Mouse (Mus musculus) kidney, embryonic 16.5 days (tissue): ENCODE results near the gene Fchsd2. TPM values are rescaled to one million over a fixed set of nuclear protein-coding genes. Genes with fewer than 3 reads are reported as not detected.

Source experiments
- ATAC-seq: fragments of 200-750 bp; cut with Nextera tagmentation; 2 replicates; pipeline ENCODE4 v1.8.0; 2017; ENCODE audit warnings: moderate TSS enrichment; ENCODE audit not compliant: low FRiP score, low TSS enrichment
- H3K27ac ChIP-seq: fragments of 300-500 bp; sonication (generic); 2 replicates; pipeline ENCODE4 v1.5.1; 2014; ENCODE audit warnings: low read length
- H3K27me3 ChIP-seq: fragments of 300-500 bp; sonication (generic); 2 replicates; pipeline ENCODE4 v1.6.1; 2014; ENCODE audit warnings: low read length, control low read depth, mixed read lengths; ENCODE audit not compliant: insufficient read depth
- H3K36me3 ChIP-seq: fragments of 300-500 bp; sonication (generic); 2 replicates; pipeline ENCODE4 v1.6.1; 2014; ENCODE audit warnings: low read length, control low read depth, mixed read lengths; ENCODE audit not compliant: insufficient read depth
- H3K4me1 ChIP-seq: fragments of 300-500 bp; sonication (generic); 2 replicates; pipeline ENCODE4 v1.6.1; 2014; ENCODE audit warnings: low read length, control low read depth, mixed read lengths; ENCODE audit not compliant: insufficient read depth
- H3K4me2 ChIP-seq: fragments of 300-500 bp; sonication (generic); replicated peaks from 2 replicates; pipeline ENCODE4 v1.6.1; 2014; ENCODE audit warnings: low read depth, low read length
- H3K4me3 ChIP-seq: fragments of 300-500 bp; sonication (generic); 2 replicates; pipeline ENCODE4 v1.5.1; 2014; ENCODE audit warnings: mild to moderate bottlenecking, low read length
- H3K9ac ChIP-seq: fragments of 300-500 bp; sonication (generic); replicated peaks from 2 replicates; pipeline ENCODE4 v1.6.1; 2014; ENCODE audit warnings: low read length
- H3K9me3 ChIP-seq: fragments of 300-500 bp; sonication (generic); 2 replicates; pipeline ENCODE4 v1.6.1; 2016; ENCODE audit warnings: low read length, control low read depth
- WGBS: fragments of 180-500 bp; shearing (Covaris S2); extraction: QIAGEN DNeasy Blood & Tissue Kit; methylation state at CpG from one replicate; pipeline ENCODE4 v1.1.7; 2014; 5-methylcytosine and 5-hydroxymethylcytosine counted together
- polyA plus RNA-seq: library from polyadenylated mRNA; unstranded; fragments of >200 nt; fragmentation: Nextera tagmentation; extraction: Ambion mirVana; gene quantifications from 2 replicates; pipeline ENCODE4 v1.2.1, GENCODE M21; 2015

The Fchsd2 gene
- polyA plus RNA-seq, 1 experiment from 2014 or later, result 24.6 TPM

GRCm38 (mm10) chr7:101258482-101258881 lies 165.8 kb downstream of the Fchsd2 start:
- H3K9me3 ChIP-seq, result no peaks in the 10 kb centered on the region
- no peak overlapping the region for H3K27ac ChIP-seq
- no peak overlapping the region for H3K9ac ChIP-seq
- H3K4me3 ChIP-seq, result no peak overlapping the region
- no peak for ATAC-seq
- H3K4me1 ChIP-seq, result no peaks in the 10 kb centered on the region
- H3K27me3 ChIP-seq, result no peaks in the 10 kb centered on the region
- H3K36me3 ChIP-seq, result peaks cover 27% of the 10 kb centered on the region
- H3K4me2 ChIP-seq, result no peak overlapping the region

GRCm38 (mm10) chr7:101261941-101262546 lies 169.4 kb downstream of the Fchsd2 start:
- Histone ChIP-seq H3K9ac (no peak overlapping the region), H3K27ac (no peak overlapping the region), H3K27me3 (no peaks in the 10 kb centered on the region), H3K9me3 (no peaks in the 10 kb centered on the region), H3K4me1 (no peaks in the 10 kb centered on the region), H3K4me2 (no peak overlapping the region), H3K36me3 (peaks cover 21% of the 10 kb centered on the region; the same call in 1 of the 2 replicates), H3K4me3 (no peak overlapping the region)
- 93% methylated on average over 4 of the region's 4 CpGs for WGBS
- no peak for ATAC-seq

- H3K9ac ChIP-seq, result no peak overlapping the region
- no peaks in the 10 kb centered on the region for H3K9me3 ChIP-seq
- H3K27me3 ChIP-seq, result no peaks in the 10 kb centered on the region
- H3K36me3 ChIP-seq, result peaks cover 21% of the 10 kb centered on the region; the same call in 1 of the 2 replicates
- no peak overlapping the region for H3K4me2 ChIP-seq
- H3K4me3 ChIP-seq, result no peak overlapping the region
- no peaks in the 10 kb centered on the region for H3K4me1 ChIP-seq
- no peak overlapping the region for H3K27ac ChIP-seq
- no peak for ATAC-seq
These were observed 170.8 kb downstream of the Fchsd2 start for GRCm38 (mm10) chr7:101263511-101263910.

- Histone ChIP-seq H3K4me1 (no peaks in the 10 kb centered on the region), H3K4me2 (no peak overlapping the region)
These were observed 175.0 kb downstream of the Fchsd2 start for GRCm38 (mm10) chr7:101267457-101268259.

GRCm38 (mm10) chr7:101271602-101272001 lies 178.9 kb downstream of the Fchsd2 start:
- H3K36me3 ChIP-seq, result peaks cover 17% of the 10 kb centered on the region; the same call in 1 of the 2 replicates

More at GRCm38 (mm10) chr7:101267457-101268259, 175.0 kb downstream of the Fchsd2 start:
- Histone ChIP-seq H3K27me3 (no peaks in the 10 kb centered on the region), H3K36me3 (peaks cover 13% of the 10 kb centered on the region; the same call in 1 of the 2 replicates), H3K27ac (peak overlapping the region; percentile 50; the same call in 1 of the 2 replicates), H3K4me3 (no peak overlapping the region), H3K9me3 (no peaks in the 10 kb centered on the region), H3K9ac (no peak overlapping the region)
- 66% methylated on average over 3 of the region's 3 CpGs for WGBS
- ATAC-seq, result no peak

GRCm38 (mm10) chr7:101272466-101273160 lies 179.9 kb downstream of the Fchsd2 start:
- Histone ChIP-seq H3K4me1 (no peaks in the 10 kb centered on the region), H3K9ac (no peak overlapping the region), H3K4me3 (no peak overlapping the region), H3K9me3 (no peaks in the 10 kb centered on the region), H3K4me2 (no peak overlapping the region), H3K27me3 (no peaks in the 10 kb centered on the region), H3K36me3 (peaks cover 27% of the 10 kb centered on the region; the same call in 1 of the 2 replicates), H3K27ac (no peak overlapping the region)
- 79% methylated on average over 8 of the region's 8 CpGs for WGBS
- ATAC-seq, result no peak

More at GRCm38 (mm10) chr7:101271602-101272001, 178.9 kb downstream of the Fchsd2 start:
- H3K27me3 ChIP-seq, result no peaks in the 10 kb centered on the region
- WGBS, result 76% methylated on average over 1 of the region's 1 CpGs
- H3K9ac ChIP-seq, result no peak overlapping the region
- H3K4me1 ChIP-seq, result no peaks in the 10 kb centered on the region
- no peak overlapping the region for H3K4me3 ChIP-seq
- no peak overlapping the region for H3K4me2 ChIP-seq
- H3K27ac ChIP-seq, result no peak overlapping the region
- no peaks in the 10 kb centered on the region for H3K9me3 ChIP-seq
- no peak for ATAC-seq

- Histone ChIP-seq H3K9ac (no peak overlapping the region), H3K27ac (no peak overlapping the region), H3K4me2 (no peak overlapping the region), H3K4me3 (no peak overlapping the region), H3K9me3 (no peaks in the 10 kb centered on the region), H3K36me3 (peaks cover 42% of the 10 kb centered on the region), H3K4me1 (no peaks in the 10 kb centered on the region), H3K27me3 (no peaks in the 10 kb centered on the region)
- ATAC-seq, result no peak
- WGBS, result 92% methylated on average over 3 of the region's 3 CpGs
These were observed 190.1 kb downstream of the Fchsd2 start for GRCm38 (mm10) chr7:101282721-101283120.

GRCm38 (mm10) chr7:101284504-101284903 lies 191.8 kb downstream of the Fchsd2 start:
- H3K4me3 ChIP-seq, result no peak overlapping the region

GRCm38 (mm10) chr7:101286891-101287290 lies 194.2 kb downstream of the Fchsd2 start:
- H3K27ac ChIP-seq, result no peak overlapping the region
- no peak overlapping the region for H3K4me2 ChIP-seq
- 80% methylated on average over 4 of the region's 4 CpGs for WGBS
- H3K4me3 ChIP-seq, result no peak overlapping the region
- no peaks in the 10 kb centered on the region for H3K4me1 ChIP-seq
- no peaks in the 10 kb centered on the region for H3K27me3 ChIP-seq
- no peaks in the 10 kb centered on the region for H3K9me3 ChIP-seq
- no peak for ATAC-seq
- H3K36me3 ChIP-seq, result peaks cover 24% of the 10 kb centered on the region
- H3K9ac ChIP-seq, result no peak overlapping the region

More at GRCm38 (mm10) chr7:101284504-101284903, 191.8 kb downstream of the Fchsd2 start:
- H3K36me3 ChIP-seq, result peaks cover 28% of the 10 kb centered on the region
- 58% methylated on average over 1 of the region's 1 CpGs for WGBS
- H3K9ac ChIP-seq, result no peak overlapping the region
- H3K4me1 ChIP-seq, result no peaks in the 10 kb centered on the region
- H3K27ac ChIP-seq, result no peak overlapping the region
- no peak overlapping the region for H3K4me2 ChIP-seq
- no peaks in the 10 kb centered on the region for H3K9me3 ChIP-seq
- no peaks in the 10 kb centered on the region for H3K27me3 ChIP-seq
- no peak for ATAC-seq
